Mouse (Mus musculus): ENCODE results near the gene Gm37240.
A peak's percentile ranks its signal among the peaks of the same experiment; 100 is the strongest.

Gm37240 gene

DNA sequence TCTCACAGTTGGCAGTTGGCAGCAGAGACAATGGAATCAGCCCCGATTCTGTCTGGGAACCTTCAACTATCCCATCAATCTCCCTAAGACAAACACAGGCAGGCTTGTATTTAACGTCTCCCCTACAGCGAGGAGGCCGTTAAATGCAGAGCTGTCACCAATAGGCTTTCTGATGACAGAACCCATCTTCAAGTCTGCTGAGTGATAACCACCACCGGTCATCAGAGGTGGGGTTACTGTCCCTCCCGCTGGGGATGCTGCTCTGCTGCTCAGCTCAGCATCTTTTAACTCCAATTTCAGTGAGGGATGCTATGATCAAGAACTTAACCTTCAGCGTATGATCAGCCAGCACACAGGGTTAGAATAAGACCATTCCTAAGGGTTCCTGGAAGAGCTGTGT, 1409.1 kb downstream of the Gm37240 start:
- DNase-seq: no peak

- DNase-seq: no peak
These were observed 1409.8 kb downstream of the Gm37240 start for GRCm38 (mm10) chr3:84477498-84477897.

DNA sequence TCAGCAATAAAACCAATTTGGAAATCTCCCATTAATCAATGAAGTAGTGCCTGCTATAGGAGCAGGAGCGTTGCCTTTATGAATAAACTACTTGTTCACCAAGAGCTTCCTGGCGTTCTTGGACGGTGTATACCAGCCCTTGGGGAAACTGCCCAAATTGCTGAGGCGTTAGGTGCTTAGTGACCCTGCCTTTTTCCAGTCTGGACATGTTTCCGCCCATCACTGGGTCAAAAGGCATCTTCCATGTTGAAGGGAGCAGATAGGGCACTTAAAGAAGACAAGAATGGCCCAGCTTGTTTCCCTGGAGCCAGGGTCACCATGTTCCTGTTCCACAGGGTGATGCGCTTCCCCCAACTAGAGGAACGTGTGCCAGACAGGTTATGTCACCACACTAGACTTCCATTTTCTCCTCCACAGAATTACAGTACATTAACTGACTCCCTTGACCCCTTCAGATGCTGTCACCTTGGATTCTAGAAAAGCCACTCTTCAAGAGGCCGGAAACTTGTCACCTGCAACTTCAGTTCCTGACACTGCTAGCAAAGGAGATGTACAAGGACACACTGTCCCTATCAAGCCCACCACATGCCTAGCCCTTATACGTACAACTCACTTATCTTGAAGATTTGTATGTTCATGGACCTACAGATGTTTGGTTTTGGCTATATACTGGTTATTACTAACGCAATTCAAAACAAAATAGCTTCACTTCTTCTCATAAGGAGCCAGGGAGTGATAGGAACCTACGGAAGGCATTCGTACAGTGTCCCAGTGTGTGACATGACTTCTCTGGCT, 1412.1 kb downstream of the Gm37240 start:
- no peak for DNase-seq

- no peak for DNase-seq
These were observed 1412.9 kb downstream of the Gm37240 start for GRCm38 (mm10) chr3:84474398-84474797.

GRCm38 (mm10) chr3:84472955-84473354, 1414.4 kb downstream of the Gm37240 start:
- no peak for DNase-seq

GRCm38 (mm10) chr3:84472527-84472926, 1414.8 kb downstream of the Gm37240 start:
- no peak for DNase-seq

DNA sequence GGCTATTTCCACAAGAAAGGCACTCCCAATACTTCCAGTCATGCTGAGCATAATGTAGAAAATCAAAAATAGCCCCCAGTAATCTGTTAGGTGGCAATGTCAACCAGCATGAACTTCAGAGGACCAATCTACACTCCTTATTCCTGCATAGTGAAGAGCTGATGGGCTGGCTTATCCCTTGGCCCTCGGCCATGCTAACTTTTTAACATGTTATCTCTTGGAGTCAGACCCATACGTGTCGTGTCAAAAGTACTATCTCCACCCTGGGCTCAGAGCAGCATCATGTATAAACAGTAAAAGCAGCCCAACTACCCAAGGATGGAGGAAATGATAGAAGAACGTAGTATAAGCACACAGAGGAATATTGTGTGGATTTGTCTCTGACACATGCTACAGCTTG, 1416.2 kb downstream of the Gm37240 start:
- no peak for DNase-seq

GRCm38 (mm10) chr3:84468111-84468453, 1419.2 kb downstream of the Gm37240 start:
- DNase-seq: no peak

- DNase-seq: peak; percentile 66
These were observed 1419.8 kb downstream of the Gm37240 start for GRCm38 (mm10) chr3:84467419-84468110.

- no peak for DNase-seq
These were observed 1421.4 kb downstream of the Gm37240 start for GRCm38 (mm10) chr3:84465822-84466500.

DNA sequence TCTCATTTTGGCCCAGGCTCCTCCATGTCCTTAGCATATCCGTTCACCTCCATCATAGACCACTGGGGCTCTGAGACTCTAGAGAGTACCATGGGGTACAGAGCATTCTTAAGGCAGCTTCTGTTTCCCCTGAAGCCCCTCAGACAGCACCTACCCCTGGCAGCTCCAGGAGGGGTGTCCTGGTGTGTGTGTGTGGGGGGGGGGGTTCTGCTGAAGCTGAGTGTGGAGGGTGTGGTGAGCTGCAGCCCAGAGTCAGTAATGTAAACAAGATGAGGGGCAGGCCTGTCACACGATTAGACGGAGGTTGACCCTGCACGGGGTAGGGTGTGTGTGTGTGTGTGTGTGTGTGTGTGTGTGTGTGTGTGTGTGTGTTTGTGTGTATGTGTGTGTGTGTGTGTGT, 1425.6 kb downstream of the Gm37240 start:
- no peak for DNase-seq

DNA sequence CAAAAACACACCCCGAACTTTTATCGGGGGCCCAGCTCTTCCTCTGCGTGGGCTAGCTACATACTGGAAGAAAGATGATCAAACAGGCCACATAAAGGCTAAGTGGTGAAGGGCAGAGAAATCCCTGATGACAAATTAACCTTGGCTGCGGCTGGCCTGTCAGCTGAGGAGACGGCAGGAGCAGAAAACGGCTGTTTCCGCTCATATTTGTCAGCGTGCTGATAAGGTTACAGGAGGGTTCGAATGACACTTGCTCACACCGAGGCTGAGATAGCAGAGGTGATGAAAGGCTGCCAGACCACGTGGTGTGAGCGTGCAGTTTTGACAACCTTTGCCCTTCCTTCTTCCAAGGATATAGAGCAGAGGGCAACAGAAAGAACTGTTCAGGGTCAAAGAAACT, 1426.4 kb downstream of the Gm37240 start:
- DNase-seq: peak; percentile 74

DNA sequence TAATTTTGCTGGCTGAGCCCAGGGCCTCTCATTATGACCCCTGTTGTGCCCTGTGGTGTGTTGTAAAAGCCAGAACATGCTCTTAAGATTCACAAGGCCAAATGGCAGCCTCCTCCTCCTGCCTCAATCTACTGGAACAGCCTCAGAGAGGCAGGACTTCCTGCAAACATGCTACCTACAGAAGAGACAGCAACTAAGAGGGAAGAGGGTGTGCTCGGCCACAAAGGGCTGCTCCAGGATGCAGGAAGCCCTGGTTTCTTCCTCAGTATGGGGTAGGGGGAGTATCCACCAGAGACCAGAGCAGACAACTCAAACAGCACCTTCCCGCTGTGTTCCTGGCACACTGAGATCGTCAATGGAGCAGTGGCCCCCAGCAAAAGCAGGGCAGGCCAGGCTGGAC, 1426.8 kb downstream of the Gm37240 start:
- DNase-seq: no peak

DNA sequence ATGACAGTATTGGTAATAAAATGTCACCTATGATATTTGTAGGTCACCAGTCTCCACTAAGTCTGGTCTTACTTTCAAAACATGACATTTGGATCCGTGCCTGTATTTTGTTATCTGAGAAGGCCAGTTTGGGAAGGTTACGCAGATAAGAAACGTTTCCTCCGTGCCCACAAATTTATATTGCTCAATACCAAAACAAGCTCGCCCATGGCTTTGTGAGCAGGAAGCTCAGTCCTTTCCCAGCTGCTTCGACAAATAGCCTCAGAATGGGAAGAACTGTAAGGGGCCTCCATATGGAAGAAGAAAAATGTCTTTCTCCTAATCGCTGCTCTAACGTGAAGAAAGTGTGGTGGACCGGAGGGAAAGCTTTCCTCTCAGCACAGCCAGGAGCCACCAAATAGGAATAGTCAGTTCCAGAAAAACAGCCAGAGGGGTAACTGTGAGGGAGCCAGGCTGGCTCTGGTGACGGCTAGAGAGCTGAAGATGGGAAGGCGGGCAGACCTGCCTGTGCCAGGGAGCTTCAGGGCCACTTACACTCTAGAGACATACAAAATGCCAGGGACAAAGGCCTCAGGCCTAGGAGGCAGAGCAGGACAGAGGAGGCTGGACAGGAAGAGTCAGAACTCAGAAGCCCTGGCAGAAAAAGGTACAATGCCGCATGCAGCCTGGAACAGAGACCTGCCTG, 1431.4 kb downstream of the Gm37240 start:
- DNase-seq: peak; percentile 49

DNA sequence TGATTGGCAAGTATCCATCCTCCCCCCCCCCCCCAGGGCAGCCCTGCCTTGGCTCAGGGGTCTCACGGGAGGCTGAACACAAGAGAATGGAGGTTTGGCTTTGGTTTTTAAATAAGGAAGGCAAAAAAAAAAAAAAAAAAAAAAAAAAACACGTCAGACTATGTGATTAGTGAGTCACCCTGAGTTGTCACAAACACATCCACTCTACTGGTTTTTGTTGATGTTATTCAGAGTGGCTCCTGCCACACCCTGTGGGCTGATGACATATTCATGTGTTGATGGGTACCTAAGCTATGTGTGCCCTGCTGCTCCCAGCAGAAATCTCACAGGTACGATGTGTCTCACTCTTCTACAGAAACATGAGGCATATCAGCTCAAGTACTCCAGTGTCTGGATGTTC, 1436.7 kb downstream of the Gm37240 start:
- no peak for DNase-seq

DNA sequence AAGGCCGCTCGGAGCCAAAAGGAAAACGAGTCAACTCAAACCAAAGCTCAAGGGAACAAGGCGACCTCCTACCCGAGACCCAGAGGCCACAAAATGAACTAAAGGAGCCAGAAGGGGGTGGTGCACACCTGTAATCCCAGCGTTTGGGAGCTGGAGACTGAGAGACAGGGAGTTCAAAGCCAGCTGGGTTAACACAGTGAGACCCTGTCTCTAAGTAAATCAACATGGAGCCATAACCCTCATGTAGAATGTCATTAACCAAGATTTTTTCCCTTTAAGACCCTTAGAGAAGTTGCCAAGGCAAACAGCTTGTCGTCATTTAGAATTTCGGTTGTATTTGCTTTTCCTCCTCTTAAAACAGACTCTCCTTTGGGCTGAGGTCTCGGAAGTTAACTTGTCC, 1438.3 kb downstream of the Gm37240 start:
- DNase-seq: no peak

- no peak for DNase-seq
These were observed 1439.5 kb downstream of the Gm37240 start for GRCm38 (mm10) chr3:84447803-84448202.
